ENCODE assay signal across 19 mouse cellular contexts in the genomic region with DNA sequence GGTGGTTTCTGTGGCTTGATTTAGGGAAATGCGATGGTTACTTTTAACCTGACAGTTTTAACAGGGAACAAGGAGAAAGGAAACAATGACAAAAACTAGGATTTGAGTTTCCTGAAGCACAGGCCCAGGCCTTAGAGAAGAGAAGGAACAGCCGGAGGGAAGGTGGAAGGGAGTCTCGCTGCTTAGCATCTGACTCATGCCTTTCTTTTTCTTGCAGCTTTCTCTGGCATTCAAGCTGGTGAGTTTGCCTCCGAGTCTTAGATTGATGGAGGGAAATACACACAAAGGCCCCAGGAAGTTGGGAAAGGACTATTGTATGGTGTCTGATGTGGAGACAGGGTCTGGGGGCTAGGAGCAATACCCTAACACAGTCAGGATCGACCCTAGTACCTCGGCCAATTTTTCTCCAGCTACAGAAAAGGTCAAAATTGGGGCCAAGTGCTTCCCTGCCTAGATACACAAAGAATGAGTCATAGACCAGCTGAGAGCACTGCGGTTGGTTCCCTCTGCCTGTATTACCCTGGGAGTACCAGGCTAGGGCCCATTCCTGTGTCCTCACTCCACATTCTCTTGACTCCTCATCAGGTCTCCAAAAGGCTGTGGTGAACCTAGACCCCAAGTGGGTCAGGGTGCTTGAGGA. TPM values are rescaled to one million over a fixed set of nuclear protein-coding genes. Genes with fewer than 3 reads are reported as not detected.
DNase-seq lines count a peak whose midpoint lies in the region; ATAC-seq and TF ChIP-seq lines count a peak whose summit lies in the region.
"Had no signal": no experiment of that assay in that cellular context is flagged by ENCODE, and none has a peak within 500 bp of the region (broad histone marks: within the 10 kb centered on the region; RNA-seq: fewer than 3 reads in every experiment).

No protein-coding gene starts in this region.

- ATAC-seq in liver, postnatal 0 days = peak; percentile 16; the same call in 1 of the 2 replicates
- no peak for ATAC-seq in kidney, embryonic 16.5 days (ENCODE audit: low FRiP score, low TSS enrichment)
- ATAC-seq: forebrain, embryonic 13.5 days; inflammation-experienced regulatory T-cells, adult 6 months; Patski had no signal

- no peaks in the 10 kb centered on the region for H3K27me3 ChIP-seq in liver, postnatal 0 days (ENCODE audit: insufficient read depth, low read length)
- H3K27me3 ChIP-seq in CH12.LX (replicated peaks) = no peaks in the 10 kb centered on the region
- no peaks in the 10 kb centered on the region for H3K27me3 ChIP-seq in kidney, adult 2 months (replicated peaks; ENCODE audit: control insufficient read depth, insufficient read depth, low read length)
- no peaks in the 10 kb centered on the region for H3K27me3 ChIP-seq in kidney, embryonic 16.5 days (ENCODE audit: insufficient read depth, low read length)
- H3K27me3 ChIP-seq: embryonic facial prominence, embryonic 13.5 days; forebrain, embryonic 13.5 days; heart, embryonic 13.5 days; Patski had no signal

- H3K4me1 ChIP-seq in liver, postnatal 0 days (ENCODE audit: insufficient read depth) = peaks cover 6% of the 10 kb centered on the region; the same call in 1 of the 2 replicates
- H3K4me1 ChIP-seq in CH12.LX (ENCODE audit: control insufficient read depth in 1 of 2, insufficient read depth in 2 of 2) = peaks cover 18 to 49% of the 10 kb centered on the region in 2 experiments
- no peaks in the 10 kb centered on the region for H3K4me1 ChIP-seq in kidney, adult 2 months (ENCODE audit: control insufficient read depth, insufficient read depth, low read length)
- no peaks in the 10 kb centered on the region for H3K4me1 ChIP-seq in kidney, embryonic 16.5 days (ENCODE audit: insufficient read depth, low read length)
- H3K4me1 ChIP-seq: embryonic facial prominence, embryonic 13.5 days; forebrain, embryonic 13.5 days; heart, embryonic 13.5 days had no signal

- no peak for TF ChIP-seq RAD21 in CH12.LX (IDR thresholded peaks at IDR 0.05; ENCODE audit: low read depth, low read length)

- DNase-seq in liver, postnatal 0 days = no peak
- DNase-seq in liver (no peak), CH12.LX (ENCODE audit: extremely low read depth) (no peak)
- DNase-seq in adrenal gland, postnatal 10 days = peak; percentile 39
- DNase-seq in fibroblast of lung, adult 2 months (ENCODE audit: low read depth) = peak; percentile 48
- no peak for DNase-seq in kidney, adult 2 months
- DNase-seq in heart, adult 8-10 months (ENCODE audit: low spot score) = no peak
- DNase-seq: cerebellum, adult 11-12 months; gastrocnemius, postnatal 10 days; heart, postnatal 4 days; retina, postnatal 1 day; thymus, postnatal 25 days had no signal

- no peak overlapping the region; the same call in 1 of the 2 replicates for H3K4me3 ChIP-seq in liver, postnatal 0 days (ENCODE audit: low read depth, low read length)
- H3K4me3 ChIP-seq in CH12.LX (replicated peaks in 1 of 3; ENCODE audit: low read depth in 2 of 3, low read length in 2 of 3, poor library complexity in 1 of 3) = peak overlapping the region; percentile 55 to 59 (median 58)
- no peak overlapping the region for H3K4me3 ChIP-seq in kidney, adult 2 months (ENCODE audit: insufficient read depth, low read depth, low read length)
- no peak overlapping the region for H3K4me3 ChIP-seq in kidney, embryonic 16.5 days (ENCODE audit: low read length)
- H3K4me3 ChIP-seq: embryonic facial prominence, embryonic 13.5 days; forebrain, embryonic 13.5 days; heart, embryonic 13.5 days had no signal

- no peak overlapping the region for H3K9ac ChIP-seq in liver, postnatal 0 days (replicated peaks)
- H3K9ac ChIP-seq in CH12.LX (ENCODE audit: insufficient read depth, low read depth) = peak overlapping the region; percentile 72
- no peak overlapping the region for H3K9ac ChIP-seq in kidney, embryonic 16.5 days (replicated peaks; ENCODE audit: low read length)
- H3K9ac ChIP-seq: embryonic facial prominence, embryonic 13.5 days; forebrain, embryonic 13.5 days; heart, embryonic 13.5 days had no signal

- 57% methylated on average over 7 of the region's 7 CpGs for WGBS in liver, postnatal 0 days (ENCODE audit: insufficient replicate concordance)
- 79% methylated on average over 7 of the region's 7 CpGs for WGBS in kidney, adult 2 months
- WGBS in kidney, embryonic 16.5 days = 79% methylated on average over 7 of the region's 7 CpGs

- H3K79me2 ChIP-seq in CH12.LX (replicated peaks; ENCODE audit: control insufficient read depth, extremely low read depth, insufficient read depth, poor library complexity, severe bottlenecking) = no peaks in the 10 kb centered on the region

- in situ Hi-C loops in CH12.LX (cut with MboI; ENCODE audit: low pct_ligation_motif_present, low pct_unique_long_range_greater_than_20kb, low sequenced_read_pairs) = no loop called here

- H3K27ac ChIP-seq in liver, postnatal 0 days (ENCODE audit: low read depth) = peak overlapping the region; percentile 73; the same call in 1 of the 2 replicates
- H3K27ac ChIP-seq in CH12.LX (ENCODE audit: insufficient read depth, low read depth) = 0 out of 2 replicates have a peak overlapping the region, but pooled peaks have one; percentile 21
- no peak overlapping the region for H3K27ac ChIP-seq in kidney, adult 2 months (ENCODE audit: insufficient read depth, low read depth, low read length)
- no peak overlapping the region for H3K27ac ChIP-seq in kidney, embryonic 16.5 days (ENCODE audit: low read length)
- H3K27ac ChIP-seq: embryonic facial prominence, embryonic 13.5 days; forebrain, embryonic 13.5 days; heart, embryonic 13.5 days had no signal

- no peaks in the 10 kb centered on the region for H3K36me3 ChIP-seq in liver, postnatal 0 days (replicated peaks; ENCODE audit: insufficient read depth, low read length)
- peaks cover 18 to 34% of the 10 kb centered on the region in 2 experiments for H3K36me3 ChIP-seq in CH12.LX (replicated peaks in 1 of 2; ENCODE audit: control insufficient read depth in 1 of 2, insufficient read depth in 1 of 2, low read length in 1 of 2)
- H3K36me3 ChIP-seq in kidney, adult 2 months (ENCODE audit: control insufficient read depth, insufficient read depth, low read length) = no peaks in the 10 kb centered on the region
- H3K36me3 ChIP-seq in kidney, embryonic 16.5 days (ENCODE audit: insufficient read depth, low read length) = no peaks in the 10 kb centered on the region
- H3K36me3 ChIP-seq: embryonic facial prominence, embryonic 13.5 days; heart, embryonic 13.5 days had no signal

- dilution Hi-C loops in CH12.LX (cut with MboI; ENCODE audit: extremely low pct_ligation_motif_present, extremely low pct_unique_long_range_greater_than_20kb, low sequenced_read_pairs) = no loop called here

- TF ChIP-seq CTCF in liver, postnatal 0 days (IDR thresholded peaks at IDR 0.05; ENCODE audit: low read depth) = no peak
- no peak for TF ChIP-seq CTCF in CH12.LX (conservative IDR thresholded peaks at IDR 0.05 in 1 of 2, IDR thresholded peaks at IDR 0.05 in 1 of 2; ENCODE audit: low read depth in 2 of 2, low read length in 2 of 2)
- TF ChIP-seq CTCF in kidney, adult 2 months (conservative IDR thresholded peaks at IDR 0.05; ENCODE audit: insufficient read depth, insufficient read length, low read depth, low read length) = no peak

- TF ChIP-seq POLR2A in CH12.LX (IDR thresholded peaks at IDR 0.05; ENCODE audit: low read depth, low read length) = no peak
- TF ChIP-seq POLR2A in kidney, adult 2 months (IDR thresholded peaks at IDR 0.05; ENCODE audit: low read depth, low read length) = no peak

- H3K4me2 ChIP-seq in liver, postnatal 0 days (ENCODE audit: low read depth, low read length) = peak overlapping the region; percentile 27; the same call in 1 of the 2 replicates
- H3K4me2 ChIP-seq in CH12.LX (ENCODE audit: insufficient read depth, low read depth, poor library complexity, severe bottlenecking) = peak overlapping the region; percentile 83
- no peak overlapping the region for H3K4me2 ChIP-seq in kidney, embryonic 16.5 days (replicated peaks; ENCODE audit: low read depth, low read length)
- H3K4me2 ChIP-seq: embryonic facial prominence, embryonic 13.5 days; forebrain, embryonic 13.5 days; heart, embryonic 13.5 days had no signal

- TF ChIP-seq EP300 in liver, postnatal 0 days (IDR thresholded peaks at IDR 0.05; ENCODE audit: low read depth) = no peak
- TF ChIP-seq EP300 in CH12.LX (IDR thresholded peaks at IDR 0.05; ENCODE audit: low read length) = no peak

- H3K9me3 ChIP-seq in liver, postnatal 0 days (ENCODE audit: low read length) = no peaks in the 10 kb centered on the region
- peaks cover 6% of the 10 kb centered on the region for H3K9me3 ChIP-seq in CH12.LX (replicated peaks; ENCODE audit: low read length)
- H3K9me3 ChIP-seq in kidney, embryonic 16.5 days (ENCODE audit: low read length) = no peaks in the 10 kb centered on the region
- H3K9me3 ChIP-seq: embryonic facial prominence, embryonic 13.5 days; forebrain, embryonic 13.5 days; heart, embryonic 13.5 days had no signal

RNA-seq across cellular contexts. Expression of a gene that starts 0.7 kb away (rescaled TPM):
- 9.4 and 9.7 TPM in 2 replicates for polyA plus RNA-seq in liver, postnatal 0 days (2015; fragmentation: Nextera tagmentation; extraction: Ambion mirVana)
- total RNA-seq in CH12.LX (2012; rRNA removed) (48.4 and 56.8 TPM in 2 replicates), CH12.LX (2014; rRNA removed) (41.8 and 50.2 TPM in 2 replicates)
- polyA plus RNA-seq in CH12.LX (2012; ENCODE audit: insufficient read length, low read depth) = 46.7 and 52.8 TPM in 2 replicates
- total RNA-seq in adrenal gland, postnatal 10 days (2021) = 1 to 10 TPM in 1 of 2 experiments, under 1 TPM in 1; 0.85 to 1.2 TPM
- polyA plus RNA-seq in kidney, adult 2 months (2012; rRNA removed) = 3.3 and 3.7 TPM in 2 replicates
- 0.87 and 1.3 TPM in 2 replicates for polyA plus RNA-seq in kidney, embryonic 16.5 days (2015; fragmentation: Nextera tagmentation; extraction: Ambion mirVana)
- 1 to 10 TPM in 1 of 4 experiments, under 1 TPM in 2, not detected in 1; 0.22 to 1.4 (median 0.50) TPM for total RNA-seq in heart, adult 8-10 months (2022)
- polyA plus RNA-seq: forebrain, embryonic 13.5 days; inflammation-experienced regulatory T-cells, adult 6 months; neural tube, embryonic 14.5 days had no signal

RNA-seq across cellular contexts. Expression of a gene that starts 43.1 kb away (rescaled TPM):
- 18.0 and 18.7 TPM in 2 replicates for polyA plus RNA-seq in liver, postnatal 0 days (2015; fragmentation: Nextera tagmentation; extraction: Ambion mirVana)
- total RNA-seq in CH12.LX (2012; rRNA removed) (20.2 and 31.8 TPM in 2 replicates), CH12.LX (2014; rRNA removed) (29.5 and 31.1 TPM in 2 replicates)
- 36.1 and 44.3 TPM in 2 replicates for polyA plus RNA-seq in CH12.LX (2012; ENCODE audit: insufficient read length, low read depth)
- total RNA-seq in adrenal gland, postnatal 10 days (2021) = 10 to 100 TPM; 12.4 to 22.3 TPM
- polyA plus RNA-seq in kidney, adult 2 months (2012; rRNA removed) = 61.7 and 64.6 TPM in 2 replicates
- 2.6 and 3.9 TPM in 2 replicates for polyA plus RNA-seq in kidney, embryonic 16.5 days (2015; fragmentation: Nextera tagmentation; extraction: Ambion mirVana)
- 10 to 100 TPM in 1 of 4 experiments, 1 to 10 TPM in 3; 3.9 to 10.6 (median 5.7) TPM for total RNA-seq in heart, adult 8-10 months (2022)

RNA-seq across cellular contexts. Expression of a gene that starts 45.3 kb away (rescaled TPM):
- 40.3 and 41.8 TPM in 2 replicates for polyA plus RNA-seq in liver, postnatal 0 days (2015; fragmentation: Nextera tagmentation; extraction: Ambion mirVana)
- total RNA-seq in CH12.LX (2012; rRNA removed) = 4.3 and 8.5 TPM in 2 replicates
- 6.1 and 6.3 TPM in 2 replicates for total RNA-seq in CH12.LX (2014; rRNA removed)
- polyA plus RNA-seq in CH12.LX (2012; ENCODE audit: insufficient read length, low read depth) = 2.6 and 3.7 TPM in 2 replicates
- total RNA-seq in adrenal gland, postnatal 10 days (2021) = 10 to 100 TPM in 1 of 2 experiments, 1 to 10 TPM in 1; 9.8 to 10.4 TPM
- polyA plus RNA-seq in kidney, adult 2 months (2012; rRNA removed) = 4.8 and 6.4 TPM in 2 replicates
- 8.8 and 9.0 TPM in 2 replicates for polyA plus RNA-seq in kidney, embryonic 16.5 days (2015; fragmentation: Nextera tagmentation; extraction: Ambion mirVana)
- 10 to 100 TPM in 2 of 4 experiments, 1 to 10 TPM in 2; 7.8 to 13.7 (median 9.7) TPM for total RNA-seq in heart, adult 8-10 months (2022)

Comparison
In these comparisons a context has a peak if more than half of its experiments do, and no peak if none do; other contexts are left out.
1. DNase-seq: peak in adrenal gland, postnatal 10 days (single experiment) and fibroblast of lung, adult 2 months (single experiment); none in liver, postnatal 0 days (single experiment), liver (single experiment), CH12.LX (single experiment), kidney, adult 2 months (single experiment) and heart, adult 8-10 months (single experiment).
2. H3K27ac ChIP-seq: peak in liver, postnatal 0 days (single experiment) and CH12.LX (single experiment); none in kidney, adult 2 months (single experiment) and kidney, embryonic 16.5 days (single experiment).
3. H3K4me3 ChIP-seq: peak in CH12.LX (3 of 3); none in liver, postnatal 0 days (single experiment), kidney, adult 2 months (single experiment) and kidney, embryonic 16.5 days (single experiment).